Mouse (Mus musculus) neutrophil, adult 5-6 weeks (primary cell): ENCODE measurements at regions not wholly inside any gene's neighbourhood (a gene's known extent, or its start where the extent isn't known, plus 50 kb on each side); places are given as distances from the start of the nearest gene placed in this dataset.

ENCODE experiments used
- ATAC-seq: fragments of 151-379, 151-347 bp; 2 replicates; pipeline ENCODE4 v1.8.0; 2017; ENCODE audit warnings: mild to moderate bottlenecking, moderate TSS enrichment; ENCODE audit not compliant: insufficient number of reproducible peaks, poor library complexity, low FRiP score, severe bottlenecking; ENCODE audit errors: extremely low read depth

DNA sequence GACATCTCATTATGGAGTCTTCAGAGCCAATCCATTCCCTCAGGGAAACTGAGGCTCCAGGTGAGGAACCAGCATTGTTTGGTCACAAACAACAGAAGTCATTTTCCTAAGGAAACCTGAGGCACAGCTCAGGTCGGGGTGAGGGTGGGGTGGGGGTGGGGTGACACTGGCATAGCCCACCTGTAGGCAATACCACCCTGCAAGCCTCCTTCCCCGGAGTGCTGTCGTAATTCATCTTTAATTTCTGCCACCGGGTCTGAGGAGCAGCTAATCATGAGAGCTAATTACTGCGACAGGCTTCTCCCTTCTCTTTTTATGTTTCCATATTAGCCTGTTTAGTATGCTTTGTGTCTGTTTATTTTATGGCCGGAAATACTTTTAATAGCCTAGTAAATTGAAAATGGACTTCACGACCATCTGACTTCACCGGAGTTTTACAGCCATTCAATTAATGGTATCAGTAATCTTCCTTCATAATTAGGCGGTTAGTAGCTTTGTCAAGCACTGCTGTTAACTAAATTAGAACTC lies 276.3 kb downstream of the Rybp start:
- ATAC-seq: no peak

GRCm38 (mm10) chr6:99999711-100000365 lies 273.6 kb upstream of the Prok2 start:
- ATAC-seq: no peak

- ATAC-seq: no peak
Observed at GRCm38 (mm10) chr6:99995970-99996956, 270.1 kb upstream of the Prok2 start.

GRCm38 (mm10) chr6:99994026-99994425 lies 267.8 kb upstream of the Prok2 start:
- ATAC-seq: no peak

- ATAC-seq: no peak
Observed at GRCm38 (mm10) chr6:99991079-99991478, 264.9 kb upstream of the Prok2 start.

DNA sequence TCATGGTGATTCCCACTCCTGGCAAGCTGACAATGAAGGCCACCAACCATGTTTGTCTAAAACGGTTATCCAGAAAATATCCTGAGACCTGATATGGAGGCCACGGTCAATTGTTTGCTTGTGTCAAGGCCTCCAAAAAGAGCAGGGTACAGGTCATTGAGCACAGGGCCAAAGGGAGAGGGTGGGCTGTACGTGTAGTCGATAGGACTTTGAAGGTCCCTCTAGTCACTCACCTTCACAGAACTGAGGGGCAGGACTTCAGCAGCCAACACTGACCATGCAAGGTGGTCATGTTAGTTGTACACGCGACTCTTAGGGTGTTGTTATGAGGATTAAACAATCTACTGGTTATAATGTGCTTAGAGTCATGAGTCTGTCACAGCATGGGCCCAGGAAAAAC lies 264.4 kb upstream of the Prok2 start:
- ATAC-seq: no peak

- ATAC-seq: no peak
Observed at GRCm38 (mm10) chr6:99986449-99986848, 260.3 kb upstream of the Prok2 start.

GRCm38 (mm10) chr6:99985322-99985721 lies 259.1 kb upstream of the Prok2 start:
- ATAC-seq: no peak

GRCm38 (mm10) chr6:99984856-99985224 lies 258.6 kb upstream of the Prok2 start:
- ATAC-seq: no peak

- no peak for ATAC-seq
Observed at GRCm38 (mm10) chr6:99984057-99984855, 258.1 kb upstream of the Prok2 start.

GRCm38 (mm10) chr6:99979614-99980013 lies 253.4 kb upstream of the Prok2 start:
- no peak for ATAC-seq

DNA sequence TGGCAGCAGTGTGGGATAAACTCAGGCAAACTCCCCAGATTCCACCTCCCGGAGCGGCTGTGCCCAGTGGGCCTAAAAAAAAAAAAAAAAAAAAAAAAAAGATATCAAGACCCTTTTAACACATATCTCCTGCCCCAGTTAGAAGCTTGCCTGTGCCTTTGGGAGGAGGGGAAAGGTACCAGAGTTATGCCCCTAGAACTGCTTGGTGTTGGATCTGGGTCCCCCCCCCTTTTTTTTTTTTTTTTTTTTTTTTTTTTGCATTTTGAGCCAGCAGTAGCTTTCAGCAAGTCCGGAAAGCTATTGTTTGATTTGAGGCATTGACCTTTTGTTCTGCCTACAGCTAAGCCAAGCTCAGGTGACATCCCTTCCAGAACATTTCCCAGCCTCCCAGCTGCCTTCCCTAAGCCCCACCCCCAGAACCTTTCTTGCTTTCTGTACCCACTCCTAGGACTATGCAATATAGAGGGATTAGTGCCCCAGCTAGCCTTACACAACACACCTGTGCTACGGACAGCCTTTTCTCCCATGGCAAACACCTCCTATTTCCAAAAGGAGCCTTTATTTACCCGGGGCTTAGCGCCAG lies 252.1 kb upstream of the Prok2 start:
- no peak for ATAC-seq

- ATAC-seq: no peak
Observed at GRCm38 (mm10) chr6:99976144-99976543, 250.0 kb upstream of the Prok2 start.

DNA sequence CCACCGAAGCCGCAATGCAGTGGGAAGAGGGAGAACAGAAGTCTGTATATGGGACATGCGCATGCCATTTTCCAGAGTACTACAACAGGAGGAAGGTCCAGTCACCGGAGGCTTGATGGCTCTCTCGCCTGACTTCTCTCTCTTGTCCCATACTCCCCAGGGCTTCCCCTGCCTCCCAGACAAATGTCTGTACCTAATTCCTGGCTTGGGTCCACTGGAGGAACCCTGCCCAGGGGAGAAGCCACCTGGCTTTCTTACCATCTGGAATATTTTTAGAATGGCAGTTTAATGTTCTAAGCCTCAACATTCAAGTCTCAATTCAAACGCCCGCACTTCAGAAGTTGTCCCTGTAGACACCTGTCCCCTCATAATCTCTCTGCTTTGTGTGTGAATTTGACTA lies 249.3 kb upstream of the Prok2 start:
- ATAC-seq: no peak

DNA sequence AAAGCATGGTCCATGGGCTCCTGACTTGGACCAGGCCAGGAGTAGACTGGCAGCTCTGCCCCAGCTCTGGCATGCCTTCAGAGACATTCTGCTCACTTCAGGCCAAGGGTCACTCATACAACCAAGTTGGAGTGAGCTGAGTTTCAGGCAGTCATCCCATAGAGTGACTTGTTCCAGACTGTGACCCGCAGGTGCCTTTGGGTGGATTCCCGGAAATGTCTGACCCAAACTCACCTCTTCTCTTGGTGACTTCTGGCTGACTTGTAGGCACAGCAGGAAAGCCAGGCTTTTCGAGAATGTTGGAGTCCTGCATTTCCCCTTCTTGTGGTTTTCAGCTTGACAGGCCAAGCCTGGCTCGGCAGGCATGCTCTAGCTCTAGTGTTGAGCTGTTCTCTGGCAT lies 248.3 kb upstream of the Prok2 start:
- ATAC-seq: no peak

DNA sequence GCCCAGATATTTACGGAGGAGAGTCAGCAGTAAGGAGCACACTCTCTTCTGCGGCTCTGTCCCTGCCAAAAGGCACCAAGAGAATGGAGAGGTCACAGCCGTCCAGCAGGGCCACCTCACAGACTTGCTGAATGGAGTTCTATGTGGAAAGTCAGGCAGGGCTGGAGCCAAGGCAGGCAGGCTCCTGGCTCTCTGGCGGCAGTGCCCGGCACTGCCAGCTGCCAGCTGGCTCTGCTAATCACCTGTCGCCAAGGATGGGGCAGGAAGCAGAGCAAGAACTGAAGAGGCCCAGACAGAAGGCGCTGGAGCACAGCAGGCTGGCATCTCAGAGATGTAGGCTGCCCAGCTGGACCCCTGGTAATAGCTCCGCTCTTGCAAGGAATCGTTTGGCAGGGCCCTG lies 245.2 kb upstream of the Prok2 start:
- ATAC-seq: no peak

DNA sequence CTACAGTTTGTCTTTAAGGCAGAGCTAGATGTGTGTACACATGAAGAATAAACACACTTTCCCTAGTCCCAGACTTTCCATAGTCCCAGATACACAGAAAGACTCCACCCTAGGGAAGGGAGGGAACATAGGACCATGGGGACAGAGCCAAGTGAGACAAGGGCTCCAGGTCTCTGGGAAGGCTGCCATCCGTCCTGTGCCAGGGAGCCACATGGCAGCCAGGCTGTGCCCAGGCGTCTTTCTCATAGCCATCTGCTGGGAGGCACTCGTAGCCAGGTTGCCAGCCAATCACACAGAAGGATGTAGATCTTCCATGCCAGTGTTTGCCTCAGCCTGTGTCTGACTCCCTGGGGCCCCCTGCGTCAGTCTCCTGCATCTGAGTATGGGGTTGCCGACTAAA lies 242.7 kb upstream of the Prok2 start:
- ATAC-seq: no peak

GRCm38 (mm10) chr6:99967465-99967864 lies 241.3 kb upstream of the Prok2 start:
- no peak for ATAC-seq

GRCm38 (mm10) chr6:99964540-99964939 lies 238.3 kb upstream of the Prok2 start:
- no peak for ATAC-seq
